In the genomic region with DNA sequence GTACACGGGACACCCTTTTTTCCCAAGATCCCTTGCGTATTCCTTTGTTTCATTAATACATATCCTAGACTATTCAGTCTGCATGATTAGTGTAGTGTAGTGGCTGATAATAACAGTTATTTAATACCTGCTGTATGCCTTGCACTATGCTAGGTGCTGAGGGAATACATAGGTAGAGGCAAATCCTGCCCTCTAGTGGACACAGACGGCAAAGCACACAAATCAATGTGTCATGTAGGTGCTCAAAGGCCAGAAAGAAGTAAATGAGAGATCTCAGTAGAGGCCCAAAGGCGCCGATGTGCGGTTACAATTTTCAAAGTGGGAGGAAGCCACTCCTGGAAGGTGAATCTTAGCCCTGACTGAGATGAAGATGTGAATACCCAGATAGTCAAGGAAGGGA, we compare ENCODE assay signal across 9 mouse cellular contexts. TPM values are rescaled to one million over a fixed set of nuclear protein-coding genes. Genes with fewer than 3 reads are reported as not detected.
A peak's percentile ranks its signal among the peaks of the same experiment; 100 is the strongest.
DNase-seq lines count a peak whose midpoint lies in the region; ATAC-seq and TF ChIP-seq lines count a peak whose summit lies in the region.
"Had no signal": no experiment of that assay in that cellular context is flagged by ENCODE, and none has a peak within 500 bp of the region (broad histone marks: within the 10 kb centered on the region; RNA-seq: fewer than 3 reads in every experiment).

No protein-coding gene starts in this region.

- intact Hi-C loops in left cerebral cortex, postnatal 4 days (cut with DNase I): no loop called here

- no peak for TF ChIP-seq EP300 in ES-Bruce4 (IDR thresholded peaks at IDR 0.05; ENCODE audit: insufficient read depth, low read depth, low read length)

- H3K36me3 ChIP-seq in hindbrain, embryonic 10.5 days: no peaks in the 10 kb centered on the region
- H3K36me3 ChIP-seq in hindbrain, embryonic 16.5 days (ENCODE audit: control insufficient read depth, insufficient read depth, low read length): no peaks in the 10 kb centered on the region
- no peaks in the 10 kb centered on the region for H3K36me3 ChIP-seq in ES-Bruce4 (ENCODE audit: control insufficient read depth, insufficient read depth, low read length, poor library complexity, severe bottlenecking)
- no peaks in the 10 kb centered on the region for H3K36me3 ChIP-seq in forebrain, postnatal 0 days (ENCODE audit: insufficient read depth)
- H3K36me3 ChIP-seq: lung, embryonic 15.5 days had no signal

- peaks cover 8% of the 10 kb centered on the region; the same call in 1 of the 2 replicates for H3K4me1 ChIP-seq in hindbrain, embryonic 10.5 days (replicated peaks)
- H3K4me1 ChIP-seq in hindbrain, embryonic 16.5 days (ENCODE audit: control insufficient read depth, insufficient read depth, low read depth, low read length): no peaks in the 10 kb centered on the region
- H3K4me1 ChIP-seq in ES-Bruce4 (ENCODE audit: control insufficient read depth, insufficient read depth, low read length): no peaks in the 10 kb centered on the region
- H3K4me1 ChIP-seq in forebrain, postnatal 0 days (ENCODE audit: insufficient read depth): no peaks in the 10 kb centered on the region

- H3K4me3 ChIP-seq in hindbrain, embryonic 10.5 days: no peak overlapping the region
- H3K4me3 ChIP-seq in hindbrain, embryonic 16.5 days (ENCODE audit: low read length): no peak overlapping the region
- H3K4me3 ChIP-seq in ES-Bruce4 (ENCODE audit: low read depth, low read length): no peak overlapping the region
- H3K4me3 ChIP-seq in forebrain, postnatal 0 days (ENCODE audit: low read depth, low read length): no peak overlapping the region
- H3K4me3 ChIP-seq: lung, embryonic 15.5 days had no signal

- no peak for TF ChIP-seq POLR2A in ES-Bruce4 (IDR thresholded peaks at IDR 0.05; ENCODE audit: insufficient read depth, low read length)

- ATAC-seq in hindbrain, embryonic 16.5 days: no peak
- ATAC-seq in forebrain, postnatal 0 days: no peak
- no peak for ATAC-seq in activated CD4-positive, CD25-positive, alpha-beta regulatory T cell, adult 4 months

- DNase-seq in hindbrain, embryonic 10.5 days (ENCODE audit: low spot score): peak; percentile 48
- peak; percentile 78 for DNase-seq in brain, adult 2 months (ENCODE audit: low read depth, low spot score)
- peak; percentile 37 for DNase-seq in forebrain, postnatal 0 days
- DNase-seq in left cerebral cortex, postnatal 4 days: peak; percentile 30
- peak; percentile 12 to 31 for DNase-seq in natural killer cell, adult 2 months (ENCODE audit: low spot score in 2 of 2)

- no peaks in the 10 kb centered on the region for H3K27me3 ChIP-seq in hindbrain, embryonic 10.5 days (ENCODE audit: insufficient read depth, poor library complexity, severe bottlenecking)
- no peaks in the 10 kb centered on the region for H3K27me3 ChIP-seq in hindbrain, embryonic 16.5 days (replicated peaks; ENCODE audit: control insufficient read depth, insufficient read depth, low read length)
- no peaks in the 10 kb centered on the region for H3K27me3 ChIP-seq in ES-Bruce4 (ENCODE audit: control insufficient read depth, insufficient read depth, low read length, poor library complexity, severe bottlenecking)
- no peaks in the 10 kb centered on the region for H3K27me3 ChIP-seq in forebrain, postnatal 0 days (ENCODE audit: insufficient read depth, low read length)
- H3K27me3 ChIP-seq: lung, embryonic 15.5 days had no signal

- H3K27ac ChIP-seq in hindbrain, embryonic 10.5 days: no peak overlapping the region
- H3K27ac ChIP-seq in hindbrain, embryonic 16.5 days (ENCODE audit: low read depth, low read length): no peak overlapping the region
- H3K27ac ChIP-seq in ES-Bruce4 (ENCODE audit: insufficient read depth, low read length): no peak overlapping the region
- no peak overlapping the region for H3K27ac ChIP-seq in forebrain, postnatal 0 days (ENCODE audit: low read depth, low read length)
- H3K27ac ChIP-seq: lung, embryonic 15.5 days had no signal

- H3K9ac ChIP-seq in hindbrain, embryonic 16.5 days (ENCODE audit: low read depth, low read length): no peak overlapping the region
- no peak overlapping the region for H3K9ac ChIP-seq in ES-Bruce4 (ENCODE audit: low read depth, poor library complexity, severe bottlenecking)
- no peak overlapping the region for H3K9ac ChIP-seq in forebrain, postnatal 0 days
- H3K9ac ChIP-seq: lung, embryonic 15.5 days had no signal

- peak; percentile 29 for TF ChIP-seq CTCF in ES-Bruce4 (IDR thresholded peaks at IDR 0.05; ENCODE audit: low read depth, low read length)
- peak; percentile 72 for TF ChIP-seq CTCF in forebrain, postnatal 0 days (IDR thresholded peaks at IDR 0.05; ENCODE audit: low read depth)

- H3K4me2 ChIP-seq in hindbrain, embryonic 16.5 days (ENCODE audit: low read length): no peak overlapping the region
- H3K4me2 ChIP-seq in forebrain, postnatal 0 days (ENCODE audit: low read depth): no peak overlapping the region
- H3K4me2 ChIP-seq: lung, embryonic 15.5 days had no signal

- WGBS in hindbrain, embryonic 10.5 days: 65% methylated on average over 6 of the region's 6 CpGs
- WGBS in hindbrain, embryonic 16.5 days: 67% methylated on average over 6 of the region's 6 CpGs
- WGBS in forebrain, postnatal 0 days: 61% methylated on average over 6 of the region's 6 CpGs

- no peaks in the 10 kb centered on the region for H3K9me3 ChIP-seq in hindbrain, embryonic 10.5 days
- no peaks in the 10 kb centered on the region for H3K9me3 ChIP-seq in hindbrain, embryonic 16.5 days (ENCODE audit: control insufficient read depth, low read length)
- H3K9me3 ChIP-seq in ES-Bruce4 (replicated peaks; ENCODE audit: control insufficient read depth, insufficient read depth, low read length, poor library complexity, severe bottlenecking): no peaks in the 10 kb centered on the region
- no peaks in the 10 kb centered on the region for H3K9me3 ChIP-seq in forebrain, postnatal 0 days (ENCODE audit: low read length)
- H3K9me3 ChIP-seq: lung, embryonic 15.5 days had no signal

RNA-seq across cellular contexts. Expression of gene Elf5, which starts 34.3 kb away (rescaled TPM):
- 0.07 TPM in 1 of 2 replicates, not detected in the other for polyA plus RNA-seq in hindbrain, embryonic 10.5 days (2016; fragmentation: Nextera tagmentation; extraction: Ambion mirVana)
- not detected in 2 replicates for polyA plus RNA-seq in hindbrain, embryonic 16.5 days (2015; fragmentation: Nextera tagmentation; extraction: Ambion mirVana)
- polyA plus RNA-seq in ES-Bruce4 (2011; ENCODE audit: insufficient read depth, insufficient read length, low read depth, missing spikeins): 0.27 TPM in 1 of 2 replicates, not detected in the other
- total RNA-seq in forebrain, postnatal 0 days (2014; rRNA removed): not detected in 2 replicates
- not detected in 2 replicates for polyA plus RNA-seq in forebrain, postnatal 0 days (2015; fragmentation: Nextera tagmentation; extraction: Ambion mirVana)
- under 1 TPM; 0.24 to 0.50 TPM for total RNA-seq in left cerebral cortex, postnatal 4 days (2021)
- polyA plus RNA-seq in activated CD4-positive, CD25-positive, alpha-beta regulatory T cell, adult 4 months (2017; shearing (Covaris generic)): not detected

RNA-seq across cellular contexts. Expression of gene Cat, which starts 39.2 kb away (rescaled TPM):
- polyA plus RNA-seq in hindbrain, embryonic 10.5 days (2016; fragmentation: Nextera tagmentation; extraction: Ambion mirVana): 94.9 and 101 TPM in 2 replicates
- 95.8 and 105 TPM in 2 replicates for polyA plus RNA-seq in hindbrain, embryonic 16.5 days (2015; fragmentation: Nextera tagmentation; extraction: Ambion mirVana)
- 103 and 105 TPM in 2 replicates for polyA plus RNA-seq in ES-Bruce4 (2011; ENCODE audit: insufficient read depth, insufficient read length, low read depth, missing spikeins)
- total RNA-seq in forebrain, postnatal 0 days (2014; rRNA removed): 84.2 and 91.3 TPM in 2 replicates
- polyA plus RNA-seq in forebrain, postnatal 0 days (2015; fragmentation: Nextera tagmentation; extraction: Ambion mirVana): 59.4 and 64.2 TPM in 2 replicates
- total RNA-seq in left cerebral cortex, postnatal 4 days (2021): 10 to 100 TPM; 80.5 to 83.4 TPM
- polyA plus RNA-seq in activated CD4-positive, CD25-positive, alpha-beta regulatory T cell, adult 4 months (2017; shearing (Covaris generic)): 100 to 1,000 TPM; 104 to 110 TPM

Comparison
In these comparisons a context has a peak if more than half of its experiments do, and no peak if none do; other contexts are left out.
1. DNase-seq: peak in every context shown above with its lines; median percentile 78 in brain, adult 2 months; 48 in hindbrain, embryonic 10.5 days; 37 in forebrain, postnatal 0 days; 30 in left cerebral cortex, postnatal 4 days; 22 in natural killer cell, adult 2 months.